Mouse (Mus musculus): ENCODE results near the gene Vmn1r19. TPM values are rescaled to one million over a fixed set of nuclear protein-coding genes. Genes with fewer than 3 reads are reported as not detected.

Vmn1r19 gene
- not detected for total RNA-seq (2023)

DNA sequence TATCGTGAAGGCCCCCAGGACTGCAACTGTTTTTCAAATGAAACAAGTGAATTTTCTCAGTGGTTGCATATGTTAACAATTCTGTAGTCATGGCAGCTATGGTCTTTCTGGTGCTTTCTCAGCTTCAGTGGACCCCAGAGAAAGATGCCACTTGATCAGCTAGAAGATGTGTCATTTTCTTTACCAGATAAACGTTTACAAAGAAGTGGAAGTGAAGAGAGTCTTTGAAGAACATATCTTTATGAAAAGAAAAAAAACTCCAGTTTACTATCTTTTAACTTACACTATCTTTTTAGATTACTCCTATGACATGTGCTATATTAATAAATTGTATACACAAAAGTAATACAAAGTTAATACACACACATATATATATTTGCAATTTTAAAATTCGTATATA is at the start of gene Vmn1r19:
TSS of gene Vmn1r19 (plus strand) at position 301 of the 400 bp plus-strand sequence.

DNA sequence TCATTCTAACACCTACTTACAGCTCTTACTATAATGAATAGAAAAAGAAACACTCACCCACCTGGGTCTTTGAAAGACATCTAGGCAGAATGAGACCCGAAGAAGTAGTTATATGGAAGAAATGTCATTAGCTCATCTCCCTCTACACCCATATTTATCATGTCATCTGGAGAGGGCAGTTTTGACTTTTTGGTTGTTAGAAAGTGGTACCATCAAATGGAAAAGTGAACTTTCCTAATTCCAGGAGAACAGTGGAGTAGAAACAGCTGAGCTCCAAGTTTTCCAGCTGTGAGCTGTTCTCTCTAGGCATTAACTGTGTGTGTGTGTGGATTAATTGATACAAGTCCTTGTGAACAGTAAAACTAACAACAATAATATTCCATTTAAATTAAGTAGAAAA is 40.0 kb upstream of the Vmn1r19 start, which contains the start of gene Vmn1r17:
TSS of gene Vmn1r17 (minus strand) at position 101 of the 400 bp plus-strand sequence.

DNA sequence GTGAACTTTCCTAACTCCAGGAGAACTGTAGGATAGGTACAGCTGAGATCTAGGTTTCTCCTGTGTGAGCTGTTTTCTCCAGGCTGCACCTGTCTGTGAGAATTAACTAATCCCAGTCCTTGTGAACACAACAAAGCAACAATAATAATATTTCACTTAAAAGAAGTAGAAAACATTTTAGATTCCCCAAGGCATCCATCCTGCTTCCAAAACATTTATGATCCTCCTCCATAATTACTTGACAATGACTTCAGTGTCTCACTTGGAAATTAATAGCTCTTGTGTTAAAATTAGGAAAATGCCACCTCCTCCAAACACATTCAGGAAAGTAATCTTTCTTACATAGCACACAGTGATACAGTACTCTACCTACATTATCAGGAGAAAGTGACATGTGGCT is 7.9 kb upstream of the Vmn1r19 start, which contains the start of gene Vmn1r18:
TSS of gene Vmn1r18 (minus strand) at position 101 of the 400 bp plus-strand sequence.

DNA sequence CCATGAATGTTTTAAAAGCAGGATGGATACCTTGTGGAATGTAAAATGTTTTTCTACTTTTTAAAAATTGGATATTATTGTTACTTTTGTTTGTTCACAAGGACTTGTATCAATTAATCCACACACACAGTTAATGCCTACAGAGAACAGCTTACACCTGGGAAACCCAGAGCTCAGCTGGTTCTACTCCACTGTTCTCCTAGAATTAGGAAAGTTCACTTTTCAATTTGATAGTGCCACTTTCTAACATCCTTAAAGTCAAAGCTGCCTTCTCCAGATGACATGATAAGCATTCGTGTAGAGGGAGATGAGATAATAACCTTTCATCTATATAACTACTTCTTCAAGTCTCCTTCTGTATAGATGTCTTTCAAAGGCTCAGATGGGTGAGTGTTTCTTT is 25.1 kb downstream of the Vmn1r19 start, which contains the start of gene Vmn1r20:
TSS of gene Vmn1r20 (plus strand) at position 301 of the 400 bp plus-strand sequence.

Other genes with a start within 250 kb of the Vmn1r19 start
- under 1 TPM; 0.09 TPM for gene Vmn1r12, start 246.9 kb upstream of the Vmn1r19 start, total RNA-seq (2023)
- not detected for gene Vmn1r13, start 200.5 kb upstream of the Vmn1r19 start, total RNA-seq (2023)
- not detected for gene Vmn1r14, start 172.1 kb upstream of the Vmn1r19 start, total RNA-seq (2023)
- gene Vmn1r15, start 145.8 kb upstream of the Vmn1r19 start, total RNA-seq (2023): not detected
- gene Vmn1r16, start 74.3 kb upstream of the Vmn1r19 start, total RNA-seq (2023): not detected
- not detected for gene Vmn1r17, start 40.1 kb upstream of the Vmn1r19 start, total RNA-seq (2023)
- gene Vmn1r18, start 8.0 kb upstream of the Vmn1r19 start, total RNA-seq (2023): not detected
- not detected for gene Vmn1r20, start 25.1 kb downstream of the Vmn1r19 start, total RNA-seq (2023)
- 1 to 10 TPM; 6.6 to 7.2 TPM for gene Ppm1k, start 131.7 kb downstream of the Vmn1r19 start, total RNA-seq (2023)
- gene Herc6, start 177.2 kb downstream of the Vmn1r19 start, total RNA-seq (2023): 10 to 100 TPM; 12.6 to 13.7 TPM

Measured in neutrophil, adult 83 days (primary cell).